Mouse (Mus musculus) G1E (cell line): ENCODE results near the gene Olfr884.

ENCODE experiments used
- CTCF ChIP-seq: IDR thresholded peaks from 2 replicates; pipeline ENCODE4 v1.5.1; 2012; ENCODE audit warnings: low read depth, low read length, inconsistent platforms, mixed read lengths
- GATA1 ChIP-seq: IDR thresholded peaks from 2 replicates; pipeline ENCODE4 v1.6.1; 2012; ENCODE audit warnings: borderline replicate concordance, low read length, inconsistent platforms, mixed read lengths
- TAL1 ChIP-seq: conservative IDR thresholded peaks from 2 replicates; pipeline ENCODE4 v1.6.1; 2012; ENCODE audit warnings: low read depth, low read length, inconsistent platforms, mixed read lengths

DNA sequence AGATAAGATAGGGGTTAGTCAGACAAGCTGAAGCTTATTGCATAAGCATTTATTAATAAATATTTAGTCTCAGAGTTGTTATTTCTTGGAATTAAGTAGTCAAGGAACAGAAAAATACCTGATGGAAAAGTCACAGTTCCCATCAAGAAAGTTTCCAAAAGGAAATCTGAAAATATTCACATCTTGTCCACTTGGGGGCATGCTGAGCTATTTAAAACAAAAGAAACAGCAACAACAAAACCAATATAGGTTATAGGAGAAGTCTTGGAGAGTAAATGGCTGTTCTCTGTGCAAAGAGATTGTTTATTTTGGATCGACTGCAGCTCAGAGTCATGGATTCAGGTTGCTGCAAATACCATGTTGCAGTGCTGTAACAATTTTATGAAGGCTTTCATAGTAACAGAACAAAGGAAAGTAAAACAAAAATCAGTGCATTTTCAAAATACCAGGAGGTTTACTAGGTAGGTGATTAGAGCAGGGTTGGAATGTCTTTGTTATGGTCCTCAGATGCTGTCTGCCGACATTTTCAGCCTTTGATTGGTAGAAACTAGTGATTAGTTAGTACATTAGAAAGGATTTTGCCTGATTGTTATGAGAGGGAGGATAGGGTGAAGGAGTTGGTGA lies 47.7 kb upstream of the Olfr884 start:
- TF ChIP-seq CTCF (no peak), GATA1 (no peak), TAL1 (no peak)
